Mouse (Mus musculus): ENCODE measurements around the gene Tspan1. TPM values are rescaled to one million over a fixed set of nuclear protein-coding genes. Genes with fewer than 3 reads are reported as not detected.

The Tspan1 gene
- total and polyA plus RNA-seq, 2 experiments, result 0.09 to 0.27 TPM

GRCm38 (mm10) chr4:116164759-116165554, 2.4 kb downstream of the Tspan1 start:
- Histone ChIP-seq H3K9ac (ENCODE audit: low read depth, low read length) (no peak overlapping the region), H3K79me2 (ENCODE audit: control insufficient read depth, insufficient read depth, low read length) (no peaks in the 10 kb centered on the region), H3K27ac (replicated peaks; ENCODE audit: insufficient read depth, low read depth, low read length) (no peak overlapping the region), H3K27me3 (ENCODE audit: control insufficient read depth, insufficient read depth, low read length) (no peaks in the 10 kb centered on the region), H3K4me3 (ENCODE audit: insufficient read depth, low read depth, low read length) (no peak overlapping the region), H3K36me3 (ENCODE audit: control insufficient read depth, insufficient read depth, low read length) (no peaks in the 10 kb centered on the region), H3K4me1 (ENCODE audit: control insufficient read depth, insufficient read depth, low read length) (no peaks in the 10 kb centered on the region)
- 83% methylated on average over 2 of the region's 2 CpGs for WGBS
- DNase-seq (ENCODE audit: extremely low read depth, low read depth, low spot score), result no peak
- TF ChIP-seq CTCF (IDR thresholded peaks at IDR 0.05; ENCODE audit: low read depth, low read length) (no peak), POLR2A (IDR thresholded peaks at IDR 0.05; ENCODE audit: extremely low read depth, insufficient read depth, low read length) (no peak)

GRCm38 (mm10) chr4:116162142-116162541, 5.3 kb downstream of the Tspan1 start:
- Histone ChIP-seq H3K4me3 (ENCODE audit: insufficient read depth, low read depth, low read length) (no peak overlapping the region), H3K27me3 (ENCODE audit: control insufficient read depth, insufficient read depth, low read length) (no peaks in the 10 kb centered on the region), H3K79me2 (ENCODE audit: control insufficient read depth, insufficient read depth, low read length) (no peaks in the 10 kb centered on the region), H3K27ac (replicated peaks; ENCODE audit: insufficient read depth, low read depth, low read length) (no peak overlapping the region), H3K9ac (ENCODE audit: low read depth, low read length) (no peak overlapping the region), H3K36me3 (ENCODE audit: control insufficient read depth, insufficient read depth, low read length) (peaks cover 16% of the 10 kb centered on the region), H3K4me1 (ENCODE audit: control insufficient read depth, insufficient read depth, low read length) (no peaks in the 10 kb centered on the region)
- TF ChIP-seq POLR2A (IDR thresholded peaks at IDR 0.05; ENCODE audit: extremely low read depth, insufficient read depth, low read length) (no peak), CTCF (IDR thresholded peaks at IDR 0.05; ENCODE audit: low read depth, low read length) (no peak)
- WGBS, result 78% methylated on average over 4 of the region's 4 CpGs
- DNase-seq (ENCODE audit: extremely low read depth, low read depth, low spot score), result no peak

DNA sequence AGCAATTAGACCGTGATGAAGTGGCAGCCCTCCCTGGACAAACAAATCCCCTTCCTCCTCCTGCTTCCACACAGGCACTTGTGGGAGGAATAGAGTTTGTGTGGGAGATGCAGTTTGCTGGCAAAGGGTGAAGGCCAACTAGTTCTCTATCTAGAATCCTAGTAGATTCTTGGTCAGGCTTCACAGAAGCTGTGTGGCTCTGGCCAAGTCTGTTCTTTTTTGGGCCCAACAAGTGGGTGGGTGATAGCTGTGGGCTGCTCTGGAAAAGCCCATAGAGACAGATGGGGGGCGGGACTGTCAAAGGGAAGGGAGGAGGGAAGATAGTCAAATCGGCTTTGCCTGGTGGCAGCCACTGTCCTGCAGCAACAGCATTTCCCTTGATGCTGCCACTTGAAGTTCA, 6.6 kb downstream of the Tspan1 start:
- Histone ChIP-seq H3K27me3 (ENCODE audit: control insufficient read depth, insufficient read depth, low read length) (no peaks in the 10 kb centered on the region), H3K4me3 (ENCODE audit: insufficient read depth, low read depth, low read length) (no peak overlapping the region), H3K27ac (replicated peaks; ENCODE audit: insufficient read depth, low read depth, low read length) (no peak overlapping the region), H3K4me1 (ENCODE audit: control insufficient read depth, insufficient read depth, low read length) (no peaks in the 10 kb centered on the region), H3K79me2 (ENCODE audit: control insufficient read depth, insufficient read depth, low read length) (no peaks in the 10 kb centered on the region), H3K36me3 (ENCODE audit: control insufficient read depth, insufficient read depth, low read length) (peaks cover 21% of the 10 kb centered on the region), H3K9ac (ENCODE audit: low read depth, low read length) (no peak overlapping the region)
- TF ChIP-seq CTCF (IDR thresholded peaks at IDR 0.05; ENCODE audit: low read depth, low read length) (no peak), POLR2A (IDR thresholded peaks at IDR 0.05; ENCODE audit: extremely low read depth, insufficient read depth, low read length) (no peak)
- 79% methylated on average over 3 of the region's 3 CpGs for WGBS
- DNase-seq (ENCODE audit: extremely low read depth, low read depth, low spot score), result no peak

- Histone ChIP-seq H3K9ac (ENCODE audit: low read depth, low read length) (no peak overlapping the region), H3K79me2 (ENCODE audit: control insufficient read depth, insufficient read depth, low read length) (no peaks in the 10 kb centered on the region), H3K27me3 (ENCODE audit: control insufficient read depth, insufficient read depth, low read length) (no peaks in the 10 kb centered on the region), H3K27ac (replicated peaks; ENCODE audit: insufficient read depth, low read depth, low read length) (no peak overlapping the region), H3K4me1 (ENCODE audit: control insufficient read depth, insufficient read depth, low read length) (no peaks in the 10 kb centered on the region), H3K36me3 (ENCODE audit: control insufficient read depth, insufficient read depth, low read length) (peaks cover 21% of the 10 kb centered on the region), H3K4me3 (ENCODE audit: insufficient read depth, low read depth, low read length) (no peak overlapping the region)
- no peak for DNase-seq (ENCODE audit: extremely low read depth, low read depth, low spot score)
- no peak for TF ChIP-seq POLR2A (IDR thresholded peaks at IDR 0.05; ENCODE audit: extremely low read depth, insufficient read depth, low read length)
- TF ChIP-seq CTCF (IDR thresholded peaks at IDR 0.05; ENCODE audit: low read depth, low read length), result no peak
- WGBS, result 83% methylated on average over 3 of the region's 3 CpGs
Measured at GRCm38 (mm10) chr4:116159912-116160311, 7.5 kb downstream of the Tspan1 start.

- Histone ChIP-seq H3K4me3 (ENCODE audit: insufficient read depth, low read depth, low read length) (no peak overlapping the region), H3K79me2 (ENCODE audit: control insufficient read depth, insufficient read depth, low read length) (no peaks in the 10 kb centered on the region), H3K27ac (replicated peaks; ENCODE audit: insufficient read depth, low read depth, low read length) (no peak overlapping the region), H3K4me1 (ENCODE audit: control insufficient read depth, insufficient read depth, low read length) (no peaks in the 10 kb centered on the region), H3K9ac (ENCODE audit: low read depth, low read length) (no peak overlapping the region), H3K27me3 (ENCODE audit: control insufficient read depth, insufficient read depth, low read length) (no peaks in the 10 kb centered on the region), H3K36me3 (ENCODE audit: control insufficient read depth, insufficient read depth, low read length) (peaks cover 24% of the 10 kb centered on the region)
- no peak for DNase-seq (ENCODE audit: extremely low read depth, low read depth, low spot score)
- no peak for TF ChIP-seq POLR2A (IDR thresholded peaks at IDR 0.05; ENCODE audit: extremely low read depth, insufficient read depth, low read length)
- TF ChIP-seq CTCF (IDR thresholded peaks at IDR 0.05; ENCODE audit: low read depth, low read length), result no peak
- WGBS, result 92% methylated on average over 2 of the region's 2 CpGs
Measured at GRCm38 (mm10) chr4:116157882-116158281, 9.5 kb downstream of the Tspan1 start.

DNA sequence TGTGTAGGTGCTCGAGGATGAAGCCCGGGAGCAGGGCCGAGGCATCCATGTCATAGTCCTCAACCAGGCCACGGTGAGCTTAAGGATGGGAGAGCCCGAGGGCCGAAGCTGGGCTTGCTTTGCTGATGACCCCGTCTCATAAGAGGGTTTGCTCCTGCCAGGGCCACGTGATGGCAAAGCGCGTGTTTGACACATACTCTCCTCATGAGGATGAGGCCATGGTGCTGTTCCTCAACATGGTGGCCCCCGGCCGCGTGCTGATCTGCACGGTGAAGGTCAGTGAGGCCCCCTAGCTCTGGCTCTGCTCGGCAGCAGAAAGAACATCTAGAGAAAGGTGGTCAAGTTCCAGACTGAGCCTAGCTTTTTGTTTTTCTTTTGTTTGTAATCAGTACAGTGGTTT, 14.7 kb downstream of the Tspan1 start:
- no peak for DNase-seq (ENCODE audit: extremely low read depth, low read depth, low spot score)
- TF ChIP-seq POLR2A (IDR thresholded peaks at IDR 0.05; ENCODE audit: extremely low read depth, insufficient read depth, low read length), result no peak
- TF ChIP-seq CTCF (IDR thresholded peaks at IDR 0.05; ENCODE audit: low read depth, low read length), result no peak
- Histone ChIP-seq H3K4me3 (ENCODE audit: insufficient read depth, low read depth, low read length) (no peak overlapping the region), H3K79me2 (ENCODE audit: control insufficient read depth, insufficient read depth, low read length) (no peaks in the 10 kb centered on the region), H3K36me3 (ENCODE audit: control insufficient read depth, insufficient read depth, low read length) (peaks cover 10% of the 10 kb centered on the region; the same call in 1 of the 2 replicates), H3K27me3 (ENCODE audit: control insufficient read depth, insufficient read depth, low read length) (no peaks in the 10 kb centered on the region), H3K9ac (ENCODE audit: low read depth, low read length) (no peak overlapping the region), H3K27ac (replicated peaks; ENCODE audit: insufficient read depth, low read depth, low read length) (no peak overlapping the region), H3K4me1 (ENCODE audit: control insufficient read depth, insufficient read depth, low read length) (peaks cover 11% of the 10 kb centered on the region)
- 97% methylated on average over 15 of the region's 15 CpGs for WGBS
